Mouse (Mus musculus) limb, embryonic 11.5 days (tissue): ENCODE measurements around the gene H13. TPM values are rescaled to one million over a fixed set of nuclear protein-coding genes. Genes with fewer than 3 reads are reported as not detected.
A peak's percentile ranks its signal among the peaks of the same experiment; 100 is the strongest.

Experiments
- ATAC-seq: fragments of 200-750 bp; cut with Nextera tagmentation; 2 replicates; pipeline ENCODE4 v1.8.0; 2017; ENCODE audit warnings: low read depth; ENCODE audit not compliant: insufficient number of reproducible peaks, low FRiP score, low TSS enrichment
- DNase-seq: peaks from one replicate; pipeline ENCODE4 v3.0.0-alpha.2; 2015; ENCODE audit warnings: low spot score
- H3K27ac ChIP-seq: fragments of 300-500 bp; sonication (generic); replicated peaks from 2 replicates; pipeline ENCODE4 v1.5.1; 2014; ENCODE audit warnings: low read depth, mild to moderate bottlenecking, low read length
- H3K27me3 ChIP-seq: fragments of 300-500 bp; sonication (generic); 2 replicates; pipeline ENCODE4 v1.6.1; 2014; ENCODE audit warnings: mild to moderate bottlenecking, low read length, mixed read lengths; ENCODE audit not compliant: control insufficient read depth, insufficient read depth
- H3K36me3 ChIP-seq: fragments of 300-500 bp; sonication (generic); 2 replicates; pipeline ENCODE4 v1.6.1; 2014; ENCODE audit warnings: mild to moderate bottlenecking, low read length, moderate library complexity, mixed read lengths; ENCODE audit not compliant: control insufficient read depth, insufficient read depth
- H3K4me1 ChIP-seq: fragments of 300-500 bp; sonication (generic); 2 replicates; pipeline ENCODE4 v1.6.1; 2014; ENCODE audit warnings: low read length, mixed read lengths; ENCODE audit not compliant: control insufficient read depth, insufficient read depth
- H3K4me2 ChIP-seq: fragments of 300-500 bp; sonication (generic); 2 replicates; pipeline ENCODE4 v1.6.1; 2014; ENCODE audit warnings: low read depth, mild to moderate bottlenecking, moderate library complexity; ENCODE audit not compliant: severe bottlenecking
- H3K4me3 ChIP-seq: fragments of 300-500 bp; sonication (generic); 2 replicates; pipeline ENCODE4 v1.5.1; 2014; ENCODE audit warnings: low read depth, low read length
- H3K9ac ChIP-seq: fragments of 300-500 bp; sonication (generic); 2 replicates; pipeline ENCODE4 v1.6.1; 2014; ENCODE audit warnings: mild to moderate bottlenecking, low read length
- H3K9me3 ChIP-seq: fragments of 300-500 bp; sonication (generic); 2 replicates; pipeline ENCODE4 v1.6.1; 2016; ENCODE audit warnings: low read length; ENCODE audit not compliant: control insufficient read depth
- WGBS: fragments of 180-500 bp; shearing (Covaris S2); extraction: QIAGEN DNeasy Blood & Tissue Kit; methylation state at CpG from one replicate; pipeline ENCODE4 v1.1.7; 2014; 5-methylcytosine and 5-hydroxymethylcytosine counted together
- polyA plus RNA-seq: library from polyadenylated mRNA; unstranded; fragments of >200 nt; fragmentation: Nextera tagmentation; extraction: Ambion mirVana; gene quantifications from 2 replicates; pipeline ENCODE4 v1.2.1, GENCODE M21; 2014

The H13 gene
- polyA plus RNA-seq, 1 experiment from 2014 or later, result 126 TPM

- no peak overlapping the region for H3K4me3 ChIP-seq
- 44% methylated on average over 20 of the region's 20 CpGs for WGBS
These were observed 27.4 kb downstream of the H13 start for GRCm38 (mm10) chr2:152696476-152697164.

GRCm38 (mm10) chr2:152700138-152700537, 30.9 kb downstream of the H13 start:
- Histone ChIP-seq H3K4me3 (no peak overlapping the region), H3K4me2 (no peak overlapping the region), H3K9me3 (no peaks in the 10 kb centered on the region), H3K27me3 (no peaks in the 10 kb centered on the region), H3K9ac (no peak overlapping the region), H3K4me1 (peaks cover 9% of the 10 kb centered on the region), H3K36me3 (peaks cover 56% of the 10 kb centered on the region), H3K27ac (no peak overlapping the region)
- WGBS, result 95% methylated on average over 10 of the region's 10 CpGs
- ATAC-seq (no peak), DNase-seq (no peak)

More at GRCm38 (mm10) chr2:152696476-152697164, 27.4 kb downstream of the H13 start:
- Histone ChIP-seq H3K27me3 (no peaks in the 10 kb centered on the region), H3K4me2 (no peak overlapping the region), H3K9ac (peak overlapping the region; percentile 12; the same call in 1 of the 2 replicates), H3K27ac (peak overlapping the region; percentile 49; the same call in 1 of the 2 replicates), H3K36me3 (peaks cover 37% of the 10 kb centered on the region), H3K9me3 (no peaks in the 10 kb centered on the region), H3K4me1 (no peaks in the 10 kb centered on the region; the same call in none of the 2 replicates)
- peak; percentile 41; the same call in 1 of the 2 replicates for ATAC-seq
- DNase-seq, result peak; percentile 96

GRCm38 (mm10) chr2:152700725-152701124, 31.5 kb downstream of the H13 start:
- 90% methylated on average over 8 of the region's 8 CpGs for WGBS
- H3K36me3 ChIP-seq, result peaks cover 55% of the 10 kb centered on the region
- DNase-seq, result no peak

GRCm38 (mm10) chr2:152703596-152704255, 34.5 kb downstream of the H13 start:
- ATAC-seq, result no peak
- no peak overlapping the region; the same call in 1 of the 2 replicates for H3K9ac ChIP-seq
- H3K36me3 ChIP-seq, result peaks cover 48% of the 10 kb centered on the region

More at GRCm38 (mm10) chr2:152700725-152701124, 31.5 kb downstream of the H13 start:
- H3K4me2 ChIP-seq, result no peak overlapping the region
- no peak overlapping the region for H3K27ac ChIP-seq
- H3K4me3 ChIP-seq, result no peak overlapping the region
- no peaks in the 10 kb centered on the region for H3K9me3 ChIP-seq
- peaks cover 15% of the 10 kb centered on the region for H3K4me1 ChIP-seq
- no peak overlapping the region for H3K9ac ChIP-seq
- H3K27me3 ChIP-seq, result no peaks in the 10 kb centered on the region
- no peak for ATAC-seq

GRCm38 (mm10) chr2:152704256-152704605, 35.0 kb downstream of the H13 start:
- H3K9ac ChIP-seq, result no peak overlapping the region
- WGBS, result 84% methylated on average over 5 of the region's 5 CpGs

More at GRCm38 (mm10) chr2:152703596-152704255, 34.5 kb downstream of the H13 start:
- DNase-seq, result no peak
- 90% methylated on average over 21 of the region's 21 CpGs for WGBS
- no peak overlapping the region for H3K4me2 ChIP-seq
- no peak overlapping the region for H3K4me3 ChIP-seq
- no peaks in the 10 kb centered on the region for H3K9me3 ChIP-seq
- no peaks in the 10 kb centered on the region for H3K27me3 ChIP-seq
- peaks cover 32% of the 10 kb centered on the region for H3K4me1 ChIP-seq
- peak overlapping the region; percentile 98; the same call in 1 of the 2 replicates for H3K27ac ChIP-seq

GRCm38 (mm10) chr2:152704811-152705370, 35.6 kb downstream of the H13 start:
- 89% methylated on average over 14 of the region's 14 CpGs for WGBS
- no peak overlapping the region for H3K4me2 ChIP-seq
- no peak overlapping the region for H3K4me3 ChIP-seq
- DNase-seq (no peak), ATAC-seq (no peak)
- H3K27me3 ChIP-seq, result no peaks in the 10 kb centered on the region
- H3K4me1 ChIP-seq, result peaks cover 34% of the 10 kb centered on the region
- 0 out of 2 replicates have a peak, but pooled peaks cover 2% of the 10 kb centered on the region for H3K9me3 ChIP-seq
- H3K9ac ChIP-seq, result peak overlapping the region; percentile 32
- H3K36me3 ChIP-seq, result peaks cover 40% of the 10 kb centered on the region
- H3K27ac ChIP-seq, result peak overlapping the region; percentile 98

More at GRCm38 (mm10) chr2:152704256-152704605, 35.0 kb downstream of the H13 start:
- Histone ChIP-seq H3K9me3 (0 out of 2 replicates have a peak, but pooled peaks cover 2% of the 10 kb centered on the region), H3K36me3 (peaks cover 46% of the 10 kb centered on the region), H3K27ac (peak overlapping the region; percentile 98; the same call in 1 of the 2 replicates), H3K4me1 (peaks cover 34% of the 10 kb centered on the region), H3K4me3 (no peak overlapping the region), H3K27me3 (no peaks in the 10 kb centered on the region), H3K4me2 (no peak overlapping the region)
- DNase-seq, result no peak
- ATAC-seq, result no peak

GRCm38 (mm10) chr2:152705993-152706571, 36.8 kb downstream of the H13 start:
- Histone ChIP-seq H3K4me1 (peaks cover 34% of the 10 kb centered on the region), H3K27ac (peak overlapping the region; percentile 98), H3K9ac (peak overlapping the region; percentile 51), H3K9me3 (0 out of 2 replicates have a peak, but pooled peaks cover 2% of the 10 kb centered on the region), H3K4me3 (no peak overlapping the region), H3K27me3 (no peaks in the 10 kb centered on the region), H3K36me3 (peaks cover 29% of the 10 kb centered on the region), H3K4me2 (peak overlapping the region; percentile 8; the same call in 1 of the 2 replicates)
- 28% methylated on average over 22 of the region's 22 CpGs for whole genome bisulfite sequencing
- ATAC-seq, result peak; percentile 84
- peak; percentile 85 for DNase-seq

- no peak for ATAC-seq
- 13% methylated on average over 7 of the region's 7 CpGs for WGBS
- Histone ChIP-seq H3K36me3 (peaks cover 18% of the 10 kb centered on the region), H3K4me1 (peaks cover 34% of the 10 kb centered on the region), H3K9me3 (0 out of 2 replicates have a peak, but pooled peaks cover 2% of the 10 kb centered on the region), H3K9ac (peak overlapping the region; percentile 55), H3K4me3 (peak overlapping the region; percentile 9; the same call in 1 of the 2 replicates), H3K27ac (peak overlapping the region; percentile 98), H3K4me2 (peak overlapping the region; percentile 40), H3K27me3 (no peaks in the 10 kb centered on the region)
- DNase-seq, result no peak
These were observed 37.9 kb downstream of the H13 start for GRCm38 (mm10) chr2:152707186-152707585.
